Mouse (Mus musculus) megakaryocyte, embryonic 14.5 days (primary cell): Measurements from ENCODE around the gene Rbm6.

Source experiments
- FLI1 ChIP-seq: IDR thresholded peaks from 2 replicates; pipeline ENCODE4 v1.6.1; 2012; ENCODE audit warnings: low read length, inconsistent platforms, mixed read lengths
- GATA1 ChIP-seq: IDR thresholded peaks from 3 replicates; pipeline ENCODE4 v1.6.1; 2012; ENCODE audit warnings: mixed read lengths, low read length, inconsistent platforms, borderline replicate concordance

DNA sequence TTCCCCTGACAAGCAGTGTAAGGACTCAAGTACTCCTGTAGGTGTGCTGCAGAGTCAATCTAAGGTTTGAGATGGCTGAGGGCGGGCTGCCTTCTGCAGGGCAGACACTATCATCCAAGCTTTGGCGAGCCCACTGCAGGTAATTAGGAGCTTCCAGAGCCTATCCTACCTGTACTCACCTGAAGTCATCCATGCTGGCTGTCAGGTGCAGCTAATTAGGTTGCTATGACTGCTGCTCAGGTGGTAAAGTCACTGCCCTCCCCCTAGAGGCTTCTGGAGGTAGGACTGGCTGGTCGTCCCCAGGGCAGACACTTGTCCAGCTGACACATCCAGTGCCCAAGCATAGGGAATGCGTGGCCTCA is 134.2 kb downstream of the Rbm6 start:
- no peak for TF ChIP-seq GATA1
- TF ChIP-seq FLI1: no peak
